Mouse (Mus musculus) neural tube, embryonic 12.5 days (tissue): Measurements from ENCODE around the gene Mettl8. TPM values are rescaled to one million over a fixed set of nuclear protein-coding genes. Genes with fewer than 3 reads are reported as not detected.

Experiments used
- ATAC-seq: fragments of 200-750 bp; cut with Nextera tagmentation; 2 replicates; pipeline ENCODE4 v1.8.0; 2017; ENCODE audit warnings: low read depth, mild to moderate bottlenecking, moderate TSS enrichment, moderate library complexity; ENCODE audit not compliant: low FRiP score
- H3K27ac ChIP-seq: fragments of 300-500 bp; sonication (generic); 2 replicates; pipeline ENCODE4 v1.5.1; 2016
- H3K27me3 ChIP-seq: fragments of 300-500 bp; sonication (generic); replicated peaks from 2 replicates; pipeline ENCODE4 v1.6.1; 2016; ENCODE audit warnings: mild to moderate bottlenecking
- H3K36me3 ChIP-seq: fragments of 300-500 bp; sonication (generic); 2 replicates; pipeline ENCODE4 v1.6.1; 2016; ENCODE audit warnings: mild to moderate bottlenecking
- H3K4me1 ChIP-seq: fragments of 300-500 bp; sonication (generic); 2 replicates; pipeline ENCODE4 v1.6.1; 2016
- H3K4me2 ChIP-seq: fragments of 300-500 bp; sonication (generic); replicated peaks from 2 replicates; pipeline ENCODE4 v1.6.1; 2016; ENCODE audit warnings: mild to moderate bottlenecking
- H3K4me3 ChIP-seq: fragments of 300-500 bp; sonication (generic); 2 replicates; pipeline ENCODE4 v1.5.1; 2016
- H3K9ac ChIP-seq: fragments of 300-500 bp; sonication (generic); 2 replicates; pipeline ENCODE4 v1.6.1; 2016; ENCODE audit warnings: mild to moderate bottlenecking
- H3K9me3 ChIP-seq: fragments of 300-500 bp; sonication (generic); 2 replicates; pipeline ENCODE4 v1.6.1; 2016; ENCODE audit warnings: mild to moderate bottlenecking
- WGBS: fragments of 180-500 bp; shearing (Covaris S2); methylation state at CpG from one replicate; pipeline ENCODE4 v1.1.7; 2016; 5-methylcytosine and 5-hydroxymethylcytosine counted together
- polyA plus RNA-seq: library from polyadenylated mRNA; unstranded; fragments of >200 nt; fragmentation: Nextera tagmentation; extraction: Ambion mirVana; gene quantifications from 2 replicates; pipeline ENCODE4 v1.2.1, GENCODE M21; 2016

Mettl8 gene
- polyA plus RNA-seq, 1 experiment from 2014 or later, result 26.3 TPM

DNA sequence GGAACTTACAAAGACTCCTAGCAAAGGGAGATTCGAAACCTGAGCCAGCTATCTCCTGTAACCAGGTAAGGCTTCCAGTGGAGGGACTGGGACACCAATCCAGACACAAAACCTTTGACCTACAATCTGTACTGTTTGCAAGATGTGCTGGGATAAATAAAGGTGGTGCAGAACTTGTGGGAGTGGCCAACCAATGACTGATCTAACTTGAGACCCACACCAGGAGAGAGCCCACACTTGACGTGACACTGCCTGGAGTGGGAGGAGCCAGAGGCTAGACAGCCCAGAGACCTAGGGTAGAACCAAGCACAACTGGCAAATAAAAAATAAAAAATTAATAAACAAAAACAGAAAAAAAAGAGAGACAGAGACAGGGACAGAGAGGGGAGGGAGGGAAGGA lies 24.7 kb downstream of the Mettl8 start:
- 82% methylated on average over 2 of the region's 2 CpGs for WGBS
- Histone ChIP-seq H3K36me3 (no peaks in the 10 kb centered on the region), H3K9me3 (no peaks in the 10 kb centered on the region), H3K27me3 (no peaks in the 10 kb centered on the region), H3K4me2 (no peak overlapping the region), H3K9ac (no peak overlapping the region), H3K27ac (no peak overlapping the region), H3K4me3 (no peak overlapping the region), H3K4me1 (peaks cover 9% of the 10 kb centered on the region; the same call in 1 of the 2 replicates)
- ATAC-seq, result no peak

DNA sequence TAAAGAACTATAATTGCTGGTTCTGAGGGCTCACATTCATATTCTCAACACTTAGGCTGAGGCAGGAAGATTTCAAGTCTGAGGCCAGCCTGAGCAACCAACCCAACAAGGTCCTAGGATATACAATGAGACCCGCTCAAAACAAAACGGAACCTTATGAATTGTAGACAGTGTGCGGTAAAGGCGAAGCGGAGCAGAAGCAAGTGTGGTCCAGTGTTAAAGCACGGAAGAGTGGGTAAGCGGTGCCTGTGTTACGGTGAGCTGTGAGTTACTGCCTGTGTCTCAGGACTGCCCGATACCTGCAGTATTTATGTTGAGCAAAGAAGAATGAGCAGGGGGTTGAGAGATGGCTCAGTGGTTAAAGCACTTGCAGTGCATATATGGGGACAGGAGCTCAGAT lies 27.8 kb downstream of the Mettl8 start:
- Histone ChIP-seq H3K9me3 (no peaks in the 10 kb centered on the region), H3K27me3 (no peaks in the 10 kb centered on the region), H3K9ac (no peak overlapping the region), H3K27ac (no peak overlapping the region), H3K4me2 (no peak overlapping the region), H3K4me1 (no peaks in the 10 kb centered on the region), H3K36me3 (no peaks in the 10 kb centered on the region), H3K4me3 (no peak overlapping the region)
- no peak for ATAC-seq
- 97% methylated on average over 9 of the region's 9 CpGs for WGBS

DNA sequence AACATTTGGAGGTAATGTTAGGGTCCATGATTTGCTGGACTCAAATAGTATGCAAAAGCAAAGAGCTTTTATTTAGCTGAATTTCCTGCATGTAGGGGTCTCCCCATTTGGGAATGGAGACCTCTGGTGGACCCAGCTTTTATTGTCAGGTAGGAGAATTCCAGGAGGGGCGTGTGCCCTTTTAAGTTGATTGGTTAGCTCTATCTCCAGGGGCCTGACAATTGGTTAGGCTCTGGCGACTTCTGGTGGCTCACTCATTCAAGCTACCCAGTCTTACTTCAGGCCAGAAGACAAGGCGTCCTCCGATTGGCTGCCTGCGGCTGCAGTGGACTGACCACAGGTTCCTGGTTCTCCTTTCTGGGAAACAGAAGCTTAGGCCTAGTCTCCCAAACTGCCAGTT lies 28.6 kb downstream of the Mettl8 start:
- no peaks in the 10 kb centered on the region for H3K4me1 ChIP-seq
- H3K9me3 ChIP-seq, result no peaks in the 10 kb centered on the region
- no peaks in the 10 kb centered on the region for H3K36me3 ChIP-seq
- no peak overlapping the region for H3K4me2 ChIP-seq
- no peaks in the 10 kb centered on the region for H3K27me3 ChIP-seq
- no peak overlapping the region for H3K27ac ChIP-seq
- H3K9ac ChIP-seq, result no peak overlapping the region
- ATAC-seq, result no peak
- H3K4me3 ChIP-seq, result no peak overlapping the region
- WGBS, result 44% methylated on average over 5 of the region's 5 CpGs

DNA sequence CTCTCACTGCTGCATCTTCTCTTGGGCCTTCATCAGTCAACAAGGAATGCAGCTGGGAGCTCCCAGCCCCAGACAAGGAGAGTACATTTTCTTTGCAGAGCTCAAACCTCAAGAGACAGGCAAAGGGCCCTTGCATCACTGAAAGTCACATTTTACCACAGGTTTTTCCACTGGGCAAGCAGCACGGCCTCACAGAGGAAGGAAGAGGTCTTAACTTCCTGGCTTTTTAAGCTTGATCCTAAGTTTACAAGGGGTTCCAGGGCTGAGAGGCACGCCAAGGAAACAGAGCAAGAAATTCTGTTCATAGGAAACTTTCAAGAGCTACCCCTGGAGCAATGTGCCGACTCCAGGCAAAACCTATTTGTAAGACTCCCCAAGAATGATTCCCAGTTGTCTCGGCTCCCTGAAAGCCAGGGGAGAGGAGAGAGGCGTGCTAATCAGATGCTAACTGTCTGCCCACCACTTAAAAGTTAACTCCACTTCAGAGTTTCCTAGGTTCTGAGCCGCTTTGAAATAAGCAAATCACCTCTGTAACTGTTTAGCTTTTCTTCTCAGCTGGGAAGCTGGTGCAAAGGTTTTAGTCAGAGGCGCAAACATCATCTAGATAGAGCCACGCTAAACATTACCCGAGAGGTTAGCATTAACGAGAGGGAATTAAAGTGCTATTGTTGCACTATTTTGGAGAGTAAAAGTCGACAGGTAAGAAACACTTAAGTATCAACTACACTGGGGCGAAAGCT lies 29.6 kb downstream of the Mettl8 start:
- 72% methylated on average over 12 of the region's 12 CpGs for WGBS

DNA sequence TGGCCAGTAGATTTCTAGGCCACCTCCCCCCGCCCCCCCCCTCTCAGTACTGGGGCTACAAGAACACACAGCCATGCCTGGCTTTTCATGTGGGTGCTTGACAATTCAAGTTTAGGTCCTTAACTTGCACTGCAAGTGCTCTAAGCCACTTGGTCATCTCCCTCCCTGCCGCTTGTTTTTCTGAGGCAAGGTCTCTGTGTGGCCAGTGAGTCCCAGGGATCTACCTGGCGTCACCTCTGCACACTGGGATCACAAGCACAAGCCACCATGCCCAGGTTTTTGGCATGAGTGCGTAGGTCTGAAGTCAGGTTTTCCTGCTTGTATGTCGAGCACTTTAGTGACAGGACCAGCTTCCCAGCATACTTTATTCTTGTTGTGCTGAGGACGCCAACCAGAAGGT lies 31.4 kb downstream of the Mettl8 start:
- no peaks in the 10 kb centered on the region for H3K36me3 ChIP-seq
- no peaks in the 10 kb centered on the region for H3K27me3 ChIP-seq
- H3K27ac ChIP-seq, result no peak overlapping the region
- H3K4me2 ChIP-seq, result no peak overlapping the region
- ATAC-seq, result no peak
- WGBS, result 94% methylated on average over 6 of the region's 6 CpGs
- H3K4me1 ChIP-seq, result no peaks in the 10 kb centered on the region
- no peak overlapping the region for H3K9ac ChIP-seq
- no peak overlapping the region for H3K4me3 ChIP-seq
- no peaks in the 10 kb centered on the region for H3K9me3 ChIP-seq

More for the DNA sequence above, 29.6 kb downstream of the Mettl8 start:
- Histone ChIP-seq H3K9ac (no peak overlapping the region), H3K27ac (no peak overlapping the region), H3K4me1 (no peaks in the 10 kb centered on the region), H3K9me3 (no peaks in the 10 kb centered on the region), H3K4me2 (no peak overlapping the region), H3K4me3 (no peak overlapping the region), H3K36me3 (no peaks in the 10 kb centered on the region), H3K27me3 (no peaks in the 10 kb centered on the region)
- no peak for ATAC-seq

GRCm38 (mm10) chr2:71022991-71023390 lies 32.4 kb downstream of the Mettl8 start:
- H3K27me3 ChIP-seq, result no peaks in the 10 kb centered on the region
- no peak overlapping the region for H3K4me2 ChIP-seq
- H3K4me1 ChIP-seq, result no peaks in the 10 kb centered on the region
- WGBS, result 93% methylated on average over 6 of the region's 6 CpGs
- no peaks in the 10 kb centered on the region for H3K36me3 ChIP-seq
- no peak for ATAC-seq
- no peaks in the 10 kb centered on the region for H3K9me3 ChIP-seq
- H3K9ac ChIP-seq, result no peak overlapping the region
- H3K27ac ChIP-seq, result no peak overlapping the region
- H3K4me3 ChIP-seq, result no peak overlapping the region

- Histone ChIP-seq H3K4me1 (no peaks in the 10 kb centered on the region), H3K9ac (no peak overlapping the region), H3K27ac (no peak overlapping the region), H3K27me3 (no peaks in the 10 kb centered on the region), H3K4me3 (no peak overlapping the region), H3K4me2 (no peak overlapping the region), H3K36me3 (no peaks in the 10 kb centered on the region), H3K9me3 (no peaks in the 10 kb centered on the region)
- 89% methylated on average over 8 of the region's 8 CpGs for WGBS
- ATAC-seq, result no peak
These were observed 34.7 kb downstream of the Mettl8 start for GRCm38 (mm10) chr2:71020674-71021073.

DNA sequence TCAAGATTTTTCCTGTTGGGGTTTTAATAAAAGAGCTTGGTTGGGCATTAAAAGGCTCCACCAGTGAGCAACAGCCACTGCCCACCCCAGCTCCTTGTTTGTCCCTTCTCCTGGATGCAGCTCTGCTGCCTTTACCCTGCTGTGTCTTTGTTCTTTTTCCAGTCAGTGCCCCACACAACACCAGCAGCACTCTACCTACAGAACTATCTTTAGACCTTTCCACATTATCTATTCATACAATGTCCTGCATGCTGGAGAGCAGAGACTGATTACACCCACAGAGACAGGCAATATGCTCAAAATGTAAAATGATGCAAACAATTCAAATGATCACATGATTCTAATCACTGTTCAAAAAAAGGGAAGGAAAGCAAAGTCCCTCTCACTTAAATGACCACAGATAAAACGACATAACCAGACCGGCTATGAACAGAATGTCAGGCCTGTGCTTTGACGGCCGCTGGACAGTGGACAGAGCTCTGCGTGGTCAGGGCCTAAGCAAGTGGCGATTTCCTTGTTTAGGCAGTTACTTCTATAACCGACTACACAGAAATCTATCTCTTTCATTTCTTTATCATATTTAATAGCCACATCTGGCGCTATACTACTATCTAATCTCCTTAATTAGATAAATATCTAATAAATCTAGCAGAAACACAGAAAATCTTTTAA lies 35.5 kb downstream of the Mettl8 start:
- H3K4me1 ChIP-seq, result no peaks in the 10 kb centered on the region
- H3K9ac ChIP-seq, result no peak overlapping the region
- no peaks in the 10 kb centered on the region for H3K27me3 ChIP-seq
- 71% methylated on average over 8 of the region's 8 CpGs for WGBS
- H3K9me3 ChIP-seq, result no peaks in the 10 kb centered on the region
- H3K4me2 ChIP-seq, result no peak overlapping the region
- no peak overlapping the region for H3K4me3 ChIP-seq
- ATAC-seq, result no peak
- no peak overlapping the region for H3K27ac ChIP-seq
- H3K36me3 ChIP-seq, result no peaks in the 10 kb centered on the region

DNA sequence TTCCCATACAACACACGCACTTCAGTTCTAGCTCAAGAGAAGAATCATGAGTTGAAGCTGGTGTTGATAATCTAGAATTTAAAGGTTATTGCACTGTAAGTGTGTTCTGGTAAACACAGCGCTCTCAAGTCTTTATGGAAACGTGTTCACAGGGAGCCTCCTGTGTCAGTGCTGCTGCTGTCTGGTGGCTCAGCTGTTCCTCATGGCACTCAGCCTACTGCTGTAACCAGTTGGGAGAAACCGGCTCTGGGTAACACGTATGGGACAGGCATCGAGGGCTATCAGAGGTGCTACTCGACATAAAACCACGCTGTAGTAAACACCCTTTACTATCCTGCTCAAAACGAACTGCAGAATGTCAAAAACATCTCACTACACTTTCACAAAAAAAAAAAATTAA lies 36.1 kb downstream of the Mettl8 start:
- no peaks in the 10 kb centered on the region for H3K9me3 ChIP-seq
- H3K4me2 ChIP-seq, result no peak overlapping the region
- H3K4me1 ChIP-seq, result no peaks in the 10 kb centered on the region
- no peak overlapping the region for H3K9ac ChIP-seq
- WGBS, result 55% methylated on average over 9 of the region's 9 CpGs
- no peak for ATAC-seq
- no peak overlapping the region for H3K4me3 ChIP-seq
- H3K27me3 ChIP-seq, result no peaks in the 10 kb centered on the region
- no peaks in the 10 kb centered on the region for H3K36me3 ChIP-seq
- H3K27ac ChIP-seq, result no peak overlapping the region

DNA sequence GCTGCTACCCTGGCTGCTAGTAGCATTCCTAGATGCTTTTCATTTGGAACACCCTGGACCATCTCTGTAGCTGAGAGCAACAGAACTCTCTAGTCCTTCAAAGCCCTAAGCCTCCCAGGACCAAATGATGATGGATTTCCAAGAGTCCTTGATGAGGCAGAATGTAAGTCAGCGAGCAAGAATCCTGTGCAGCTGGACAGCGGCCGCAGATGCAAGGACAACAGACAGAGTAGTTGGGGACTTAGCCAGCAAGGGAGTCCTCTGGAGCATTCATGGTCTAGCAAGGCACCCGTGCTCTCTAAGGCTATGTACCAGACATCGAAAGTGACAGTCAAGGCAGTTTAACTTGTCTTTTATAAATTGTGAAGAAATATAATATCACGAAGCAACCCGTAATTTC lies 41.9 kb downstream of the Mettl8 start:
- no peak overlapping the region for H3K9ac ChIP-seq
- no peak overlapping the region for H3K4me3 ChIP-seq
- no peaks in the 10 kb centered on the region for H3K27me3 ChIP-seq
- no peak for ATAC-seq
- H3K4me1 ChIP-seq, result no peaks in the 10 kb centered on the region
- WGBS, result 94% methylated on average over 7 of the region's 7 CpGs
- no peaks in the 10 kb centered on the region for H3K36me3 ChIP-seq
- no peaks in the 10 kb centered on the region for H3K9me3 ChIP-seq
- no peak overlapping the region for H3K4me2 ChIP-seq
- no peak overlapping the region for H3K27ac ChIP-seq

- WGBS, result 93% methylated on average over 1 of the region's 1 CpGs
- Histone ChIP-seq H3K9me3 (no peaks in the 10 kb centered on the region), H3K36me3 (no peaks in the 10 kb centered on the region), H3K4me2 (no peak overlapping the region), H3K9ac (no peak overlapping the region), H3K27ac (no peak overlapping the region), H3K4me3 (no peak overlapping the region), H3K27me3 (no peaks in the 10 kb centered on the region), H3K4me1 (no peaks in the 10 kb centered on the region)
- no peak for ATAC-seq
These were observed 43.6 kb downstream of the Mettl8 start for GRCm38 (mm10) chr2:71011816-71012215.

DNA sequence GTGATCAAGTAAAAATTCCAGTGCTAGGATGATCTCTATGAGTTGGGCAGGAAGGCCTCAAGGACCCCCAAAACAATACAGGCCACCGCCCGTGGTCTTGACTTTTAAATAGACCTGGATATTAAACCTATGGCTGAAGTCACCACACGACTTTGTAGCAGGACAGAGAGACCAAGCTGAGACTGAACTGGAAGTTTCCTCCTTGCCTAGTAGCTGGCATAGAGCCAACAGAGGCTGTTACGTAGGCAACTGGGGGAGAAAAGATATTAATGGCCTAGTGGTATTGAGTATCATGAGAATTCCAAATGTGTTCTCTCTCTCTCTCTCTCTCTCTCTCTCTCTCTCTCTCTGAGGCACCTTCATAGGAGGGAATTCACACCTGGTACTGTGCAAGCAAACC lies 51.0 kb downstream of the Mettl8 start:
- Histone ChIP-seq H3K9me3 (no peaks in the 10 kb centered on the region), H3K27ac (no peak overlapping the region), H3K27me3 (no peaks in the 10 kb centered on the region), H3K4me2 (no peak overlapping the region), H3K9ac (no peak overlapping the region), H3K4me1 (no peaks in the 10 kb centered on the region), H3K4me3 (no peak overlapping the region), H3K36me3 (no peaks in the 10 kb centered on the region)
- no peak for ATAC-seq
- WGBS, result 77% methylated on average over 4 of the region's 4 CpGs

- H3K9ac ChIP-seq, result no peak overlapping the region
- H3K27me3 ChIP-seq, result no peaks in the 10 kb centered on the region
- no peak overlapping the region for H3K27ac ChIP-seq
- ATAC-seq, result no peak
- WGBS, result 85% methylated on average over 1 of the region's 1 CpGs
- no peaks in the 10 kb centered on the region for H3K9me3 ChIP-seq
- no peak overlapping the region for H3K4me2 ChIP-seq
- H3K4me3 ChIP-seq, result no peak overlapping the region
- no peaks in the 10 kb centered on the region for H3K4me1 ChIP-seq
- no peaks in the 10 kb centered on the region for H3K36me3 ChIP-seq
These were observed 52.9 kb downstream of the Mettl8 start for GRCm38 (mm10) chr2:71002509-71002908.
